Mouse (Mus musculus) megakaryocyte, embryonic 14.5 days (primary cell): ENCODE results near the gene E130308A19Rik.

ENCODE experiments used
- FLI1 ChIP-seq: IDR thresholded peaks from 2 replicates; pipeline ENCODE4 v1.6.1; 2012; ENCODE audit warnings: low read length, inconsistent platforms, mixed read lengths
- GATA1 ChIP-seq: IDR thresholded peaks from 3 replicates; pipeline ENCODE4 v1.6.1; 2012; ENCODE audit warnings: mixed read lengths, low read length, inconsistent platforms, borderline replicate concordance

GRCm38 (mm10) chr4:59652166-59652681, 26.2 kb downstream of the E130308A19Rik start:
- no peak for TF ChIP-seq GATA1
- no peak for TF ChIP-seq FLI1
